Mouse (Mus musculus) stomach, postnatal 0 days (tissue): ENCODE data around the gene Mgat4b. TPM values are rescaled to one million over a fixed set of nuclear protein-coding genes. Genes with fewer than 3 reads are reported as not detected.

Experiments
- ATAC-seq: fragments of 200-750 bp; cut with Nextera tagmentation; 2 replicates; pipeline ENCODE4 v1.8.0; 2017; ENCODE audit not compliant: low FRiP score, low TSS enrichment
- DNase-seq: peaks from one replicate; pipeline ENCODE4 v3.0.0-alpha.2; 2016; ENCODE audit warnings: low spot score
- H3K27ac ChIP-seq: fragments of 300-500 bp; sonication (generic); replicated peaks from 2 replicates; pipeline ENCODE4 v1.5.1; 2014; ENCODE audit warnings: mild to moderate bottlenecking, control low read depth
- H3K27me3 ChIP-seq: fragments of 300-500 bp; sonication (generic); 2 replicates; pipeline ENCODE4 v1.6.1; 2014; ENCODE audit warnings: low read length; ENCODE audit not compliant: control insufficient read depth, insufficient read depth
- H3K36me3 ChIP-seq: fragments of 300-500 bp; sonication (generic); 2 replicates; pipeline ENCODE4 v1.6.1; 2014; ENCODE audit warnings: low read length, mixed read lengths; ENCODE audit not compliant: control insufficient read depth, insufficient read depth
- H3K4me1 ChIP-seq: fragments of 300-500 bp; sonication (generic); replicated peaks from 2 replicates; pipeline ENCODE4 v1.6.1; 2014; ENCODE audit warnings: antibody characterized with exemption; ENCODE audit not compliant: control insufficient read depth, insufficient read depth
- H3K4me2 ChIP-seq: fragments of 300-500 bp; sonication (generic); replicated peaks from 2 replicates; pipeline ENCODE4 v1.6.1; 2014; ENCODE audit warnings: low read depth, mild to moderate bottlenecking, control low read depth, moderate library complexity
- H3K4me3 ChIP-seq: fragments of 300-500 bp; sonication (generic); 2 replicates; pipeline ENCODE4 v1.5.1; 2014; ENCODE audit warnings: low read depth, low read length, control low read depth
- H3K9ac ChIP-seq: fragments of 300-500 bp; sonication (generic); 2 replicates; pipeline ENCODE4 v1.6.1; 2014; ENCODE audit warnings: mild to moderate bottlenecking, low read length, control low read depth, mixed read lengths
- H3K9me3 ChIP-seq: fragments of 300-500 bp; sonication (generic); 2 replicates; pipeline ENCODE4 v1.6.1; 2016; ENCODE audit warnings: low read length; ENCODE audit not compliant: control insufficient read depth
- CTCF ChIP-seq: IDR thresholded peaks from 2 replicates; pipeline ENCODE4 v1.5.1; 2016; ENCODE audit warnings: antibody characterized with exemption, low read depth, mild to moderate bottlenecking, moderate library complexity
- EP300 ChIP-seq: optimal IDR thresholded peaks from 2 replicates; pipeline ENCODE3; 2016; ENCODE audit warnings: antibody characterized with exemption
- WGBS: fragments of 180-500 bp; shearing (Covaris S2); extraction: QIAGEN DNeasy Blood & Tissue Kit; methylation state at CpG from one replicate; pipeline ENCODE4 v1.1.7; 2014; 5-methylcytosine and 5-hydroxymethylcytosine counted together
- polyA plus RNA-seq: library from polyadenylated mRNA; unstranded; fragments of >200 nt; fragmentation: Nextera tagmentation; extraction: Ambion mirVana; gene quantifications from 2 replicates; pipeline ENCODE4 v1.2.1, GENCODE M21; 2015

The Mgat4b gene
- polyA plus RNA-seq, 1 experiment from 2014 or later, result 30.8 TPM

GRCm38 (mm10) chr11:50228772-50229171 lies 18.1 kb downstream of the Mgat4b start:
- Histone ChIP-seq H3K27ac (peak overlapping the region; percentile 53), H3K4me2 (no peak overlapping the region), H3K9ac (0 out of 2 replicates have a peak overlapping the region, but pooled peaks have one; percentile 38), H3K4me3 (no peak overlapping the region), H3K9me3 (no peaks in the 10 kb centered on the region), H3K36me3 (peaks cover 12% of the 10 kb centered on the region), H3K27me3 (no peaks in the 10 kb centered on the region), H3K4me1 (peaks cover 14% of the 10 kb centered on the region; the same call in 1 of the 2 replicates)
- WGBS, result 50% methylated on average over 3 of the region's 3 CpGs
- no peak for ATAC-seq
- TF ChIP-seq EP300, result no peak
- TF ChIP-seq CTCF, result no peak
- DNase-seq, result no peak

- Histone ChIP-seq H3K4me1 (peaks cover 12% of the 10 kb centered on the region; the same call in 1 of the 2 replicates), H3K4me2 (no peak overlapping the region), H3K27ac (peak overlapping the region; percentile 63; the same call in 1 of the 2 replicates), H3K27me3 (no peaks in the 10 kb centered on the region), H3K9ac (no peak overlapping the region), H3K9me3 (no peaks in the 10 kb centered on the region), H3K4me3 (no peak overlapping the region), H3K36me3 (peaks cover 14% of the 10 kb centered on the region)
- 53% methylated on average over 7 of the region's 7 CpGs for WGBS
- TF ChIP-seq CTCF, result no peak
- TF ChIP-seq EP300, result no peak
- ATAC-seq (no peak), DNase-seq (no peak)
Measured at GRCm38 (mm10) chr11:50229252-50229910, 18.7 kb downstream of the Mgat4b start.

GRCm38 (mm10) chr11:50230481-50231304 lies 20.0 kb downstream of the Mgat4b start:
- Histone ChIP-seq H3K27ac (peak overlapping the region; percentile 53), H3K9me3 (no peaks in the 10 kb centered on the region), H3K4me2 (peak overlapping the region; percentile 56), H3K36me3 (peaks cover 14% of the 10 kb centered on the region), H3K27me3 (no peaks in the 10 kb centered on the region), H3K4me1 (peaks cover 12% of the 10 kb centered on the region; the same call in 1 of the 2 replicates), H3K4me3 (peak overlapping the region; percentile 25), H3K9ac (peak overlapping the region; percentile 43)
- TF ChIP-seq EP300 (no peak), CTCF (0 out of 2 replicates have a peak, but pooled peaks have one; percentile 2)
- 44% methylated on average over 45 of the region's 45 CpGs for WGBS
- ATAC-seq, result peak; percentile 50
- peak; percentile 64 for DNase-seq

GRCm38 (mm10) chr11:50231411-50231810 lies 20.7 kb downstream of the Mgat4b start:
- Histone ChIP-seq H3K4me2 (peak overlapping the region; percentile 56), H3K9me3 (no peaks in the 10 kb centered on the region), H3K36me3 (peaks cover 14% of the 10 kb centered on the region), H3K27ac (no peak overlapping the region), H3K4me1 (peaks cover 8% of the 10 kb centered on the region; the same call in 1 of the 2 replicates), H3K4me3 (peak overlapping the region; percentile 25; the same call in 1 of the 2 replicates), H3K9ac (no peak overlapping the region), H3K27me3 (no peaks in the 10 kb centered on the region)
- no peak for TF ChIP-seq EP300
- peak; percentile 78 for TF ChIP-seq CTCF
- WGBS, result 25% methylated on average over 8 of the region's 8 CpGs
- DNase-seq (peak; percentile 77), ATAC-seq (no peak)

DNA sequence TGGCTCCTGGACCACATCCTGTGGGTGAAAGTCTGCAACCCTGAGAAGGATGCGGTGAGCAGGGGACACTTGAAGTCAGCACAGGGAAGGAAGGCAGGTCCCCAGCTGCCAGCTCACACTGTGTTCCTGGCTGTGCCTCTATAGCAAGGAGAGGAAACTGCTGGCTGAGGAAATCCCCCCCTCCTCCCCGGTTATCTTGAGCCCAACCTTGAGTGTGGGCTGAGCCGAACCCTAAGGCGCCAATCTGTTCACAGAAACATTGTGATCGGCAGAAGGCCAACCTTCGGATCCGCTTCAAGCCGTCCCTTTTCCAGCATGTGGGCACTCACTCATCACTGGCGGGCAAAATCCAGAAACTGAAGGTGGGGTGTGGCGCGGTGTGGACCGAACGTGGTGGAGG lies 22.3 kb downstream of the Mgat4b start:
- TF ChIP-seq EP300 (no peak), CTCF (no peak)
- Histone ChIP-seq H3K4me3 (no peak overlapping the region), H3K9ac (no peak overlapping the region), H3K9me3 (no peaks in the 10 kb centered on the region), H3K4me2 (no peak overlapping the region), H3K36me3 (peaks cover 14% of the 10 kb centered on the region), H3K27ac (no peak overlapping the region), H3K27me3 (no peaks in the 10 kb centered on the region), H3K4me1 (peaks cover 12% of the 10 kb centered on the region; the same call in 1 of the 2 replicates)
- ATAC-seq (no peak), DNase-seq (no peak)
- WGBS, result 94% methylated on average over 13 of the region's 13 CpGs
